Mouse (Mus musculus) CD4-positive, CD25-positive, alpha-beta regulatory T cell, adult 4 months (primary cell): ENCODE measurements around the gene Gjc1. TPM values are rescaled to one million over a fixed set of nuclear protein-coding genes. Genes with fewer than 3 reads are reported as not detected.

ENCODE experiments used
- ATAC-seq: one replicate; pipeline ENCODE4 v1.8.0; 2017
- polyA plus RNA-seq, 2 experiments: library from polyadenylated mRNA; unstranded; fragments of 100-300 nt; shearing (Covaris generic); gene quantifications; one replicate each; pipeline ENCODE4 v1.2.1; 2017

Gjc1 gene
- polyA plus RNA-seq, 2 experiments from 2014 or later, result 0.28 TPM; not detected in 1

- ATAC-seq, result no peak
Measured at GRCm38 (mm10) chr11:102770662-102771435, 48.7 kb downstream of the Gjc1 start.

GRCm38 (mm10) chr11:102769993-102770661 is 49.4 kb downstream of the Gjc1 start:
- ATAC-seq, result no peak

- no peak for ATAC-seq
Measured at GRCm38 (mm10) chr11:102769141-102769540, 50.4 kb downstream of the Gjc1 start.

GRCm38 (mm10) chr11:102767055-102767670 is 52.3 kb downstream of the Gjc1 start:
- ATAC-seq, result no peak

- no peak for ATAC-seq
Measured at GRCm38 (mm10) chr11:102765416-102765815, 54.1 kb downstream of the Gjc1 start.

- no peak for ATAC-seq
Measured at GRCm38 (mm10) chr11:102763009-102763767, 56.3 kb downstream of the Gjc1 start.

- no peak for ATAC-seq
Measured at GRCm38 (mm10) chr11:102762248-102762647, 57.3 kb downstream of the Gjc1 start.

- ATAC-seq, result no peak
Measured at GRCm38 (mm10) chr11:102761309-102762210, 57.9 kb downstream of the Gjc1 start, which contains the start of gene Adam11. Gene Adam11, plus strand, starts transcription at chr11:102761439.

GRCm38 (mm10) chr11:102760805-102761308 is 58.6 kb downstream of the Gjc1 start:
- ATAC-seq, result no peak

GRCm38 (mm10) chr11:102758977-102759376 is 60.5 kb downstream of the Gjc1 start:
- no peak for ATAC-seq

- no peak for ATAC-seq
Measured at GRCm38 (mm10) chr11:102755391-102755790, 64.1 kb downstream of the Gjc1 start.

GRCm38 (mm10) chr11:102754416-102754815 is 65.1 kb downstream of the Gjc1 start:
- ATAC-seq, result no peak

GRCm38 (mm10) chr11:102753591-102754324 is 65.7 kb downstream of the Gjc1 start:
- no peak for ATAC-seq

- no peak for ATAC-seq
Measured at GRCm38 (mm10) chr11:102752896-102753590, 66.5 kb downstream of the Gjc1 start.

GRCm38 (mm10) chr11:102749712-102750111 is 69.8 kb downstream of the Gjc1 start:
- ATAC-seq, result no peak

Other genes starting within 250 kb of the Gjc1 start
- not detected for gene Gm11627, start 240.2 kb downstream of the Gjc1 start, polyA plus RNA-seq
- gene Fzd2, start 215.3 kb downstream of the Gjc1 start, polyA plus RNA-seq, result not detected
- under 1 TPM in 1 of 2 experiments, not detected in 1; 0.16 TPM for gene Meioc, start 156.0 kb downstream of the Gjc1 start, polyA plus RNA-seq
- 10 to 100 TPM; 30.6 to 38.0 TPM for gene Ccdc43, start 121.9 kb downstream of the Gjc1 start, polyA plus RNA-seq
- not detected for gene Adam11, start 58.3 kb downstream of the Gjc1 start, polyA plus RNA-seq
- not detected for gene Higd1b, start 16.1 kb upstream of the Gjc1 start, polyA plus RNA-seq
- gene Eftud2, start 61.3 kb upstream of the Gjc1 start, polyA plus RNA-seq, result 100 to 1,000 TPM in 1 of 2 experiments, 10 to 100 TPM in 1; 97.2 to 170 TPM
- gene Ccdc103, start 61.5 kb upstream of the Gjc1 start, polyA plus RNA-seq, result not detected
- not detected for gene Fam187a, start 65.5 kb upstream of the Gjc1 start, polyA plus RNA-seq
- not detected for gene Gfap, start 81.2 kb upstream of the Gjc1 start, polyA plus RNA-seq
- under 1 TPM; 0.28 to 0.76 TPM for gene Kif18b, start 105.4 kb upstream of the Gjc1 start, polyA plus RNA-seq
- not detected for gene C1ql1, start 127.0 kb upstream of the Gjc1 start, polyA plus RNA-seq
- 100 to 1,000 TPM; 111 TPM for gene Nmt1, start 208.5 kb upstream of the Gjc1 start, polyA plus RNA-seq
- gene Dcakd, start 208.6 kb upstream of the Gjc1 start, polyA plus RNA-seq, result 10 to 100 TPM; 26.4 to 32.5 TPM